Mouse (Mus musculus) limb, embryonic 13.5 days (tissue): ENCODE data around the gene Rgl1. TPM values are rescaled to one million over a fixed set of nuclear protein-coding genes. Genes with fewer than 3 reads are reported as not detected.
A peak's percentile ranks its signal among the peaks of the same experiment; 100 is the strongest.
"Not testable (repeated sequence)": the region's sequence is repeated elsewhere in the genome, so short reads cannot be mapped to it uniquely, and the experiment has no call there.

Source experiments
- ATAC-seq: fragments of 200-750 bp; cut with Nextera tagmentation; 2 replicates; pipeline ENCODE4 v1.8.0; 2017; ENCODE audit warnings: low read depth, moderate number of reproducible peaks, moderate TSS enrichment; ENCODE audit not compliant: low FRiP score
- H3K27ac ChIP-seq: fragments of 300-500 bp; sonication (generic); 2 replicates; pipeline ENCODE4 v1.5.1; 2015; ENCODE audit warnings: inconsistent platforms, mild to moderate bottlenecking, moderate library complexity
- H3K27me3 ChIP-seq: fragments of 300-500 bp; sonication (generic); 2 replicates; pipeline ENCODE4 v1.6.1; 2015; ENCODE audit warnings: mild to moderate bottlenecking, inconsistent platforms
- H3K36me3 ChIP-seq: fragments of 300-500 bp; sonication (generic); 2 replicates; pipeline ENCODE4 v1.6.1; 2015; ENCODE audit warnings: inconsistent platforms, mild to moderate bottlenecking, moderate library complexity
- H3K4me1 ChIP-seq: fragments of 300-500 bp; sonication (generic); 2 replicates; pipeline ENCODE4 v1.6.1; 2015; ENCODE audit warnings: inconsistent platforms
- H3K4me2 ChIP-seq: fragments of 300-500 bp; sonication (generic); replicated peaks from 2 replicates; pipeline ENCODE4 v1.6.1; 2015; ENCODE audit warnings: inconsistent platforms, mild to moderate bottlenecking, moderate library complexity
- H3K4me3 ChIP-seq: fragments of 300-500 bp; sonication (generic); 2 replicates; pipeline ENCODE4 v1.5.1; 2015; ENCODE audit warnings: moderate library complexity, mild to moderate bottlenecking, inconsistent platforms
- H3K9ac ChIP-seq: fragments of 300-500 bp; sonication (generic); 2 replicates; pipeline ENCODE4 v1.6.1; 2015; ENCODE audit warnings: mild to moderate bottlenecking, inconsistent platforms
- H3K9me3 ChIP-seq: fragments of 300-500 bp; sonication (generic); 2 replicates; pipeline ENCODE4 v1.6.1; 2016; ENCODE audit warnings: inconsistent platforms
- WGBS: fragments of 180-500 bp; shearing (Covaris S2); methylation state at CpG from one replicate; pipeline ENCODE4 v1.1.7; 2015; 5-methylcytosine and 5-hydroxymethylcytosine counted together
- polyA plus RNA-seq: library from polyadenylated mRNA; unstranded; fragments of >200 nt; fragmentation: Nextera tagmentation; extraction: Ambion mirVana; gene quantifications from 2 replicates; pipeline ENCODE4 v1.2.1, GENCODE M21; 2015

Rgl1 gene
- polyA plus RNA-seq, 1 experiment from 2014 or later: 41.7 TPM

- H3K9me3 ChIP-seq, H3K4me3 ChIP-seq, H3K4me2 ChIP-seq, ATAC-seq, H3K27me3 ChIP-seq, H3K9ac ChIP-seq, H3K27ac ChIP-seq, H3K4me1 ChIP-seq: not testable (repeated sequence)
- H3K36me3 ChIP-seq: peaks cover 65% of the 10 kb centered on the region
- WGBS: 86% methylated on average over 3 of the region's 3 CpGs
Measured at GRCm38 (mm10) chr1:152774601-152775000, 8.4 kb upstream of the Rgl1 start.

- no peak overlapping the region for H3K27ac ChIP-seq
- no peaks in the 10 kb centered on the region for H3K9me3 ChIP-seq
- 83% methylated on average over 9 of the region's 9 CpGs for WGBS
- 0 out of 2 replicates have a peak, but pooled peaks cover 5% of the 10 kb centered on the region for H3K4me1 ChIP-seq
- no peak overlapping the region for H3K9ac ChIP-seq
- H3K4me2 ChIP-seq: no peak overlapping the region
- no peak overlapping the region for H3K4me3 ChIP-seq
- peaks cover 62% of the 10 kb centered on the region for H3K36me3 ChIP-seq
- no peaks in the 10 kb centered on the region for H3K27me3 ChIP-seq
- ATAC-seq: no peak
Measured at GRCm38 (mm10) chr1:152771016-152771415, 4.9 kb upstream of the Rgl1 start.

GRCm38 (mm10) chr1:152767749-152768488, 1.8 kb upstream of the Rgl1 start:
- H3K36me3 ChIP-seq: peaks cover 32% of the 10 kb centered on the region
- H3K4me3 ChIP-seq: peak overlapping the region; percentile 98
- ATAC-seq: no peak
- no peak overlapping the region for H3K27ac ChIP-seq
- H3K9me3 ChIP-seq: no peaks in the 10 kb centered on the region
- H3K4me2 ChIP-seq: peak overlapping the region; percentile 97; the same call in 1 of the 2 replicates
- H3K4me1 ChIP-seq: peaks cover 19% of the 10 kb centered on the region
- 9% methylated on average over 5 of the region's 5 CpGs for WGBS
- H3K9ac ChIP-seq: no peak overlapping the region
- peaks cover 8% of the 10 kb centered on the region for H3K27me3 ChIP-seq

DNA sequence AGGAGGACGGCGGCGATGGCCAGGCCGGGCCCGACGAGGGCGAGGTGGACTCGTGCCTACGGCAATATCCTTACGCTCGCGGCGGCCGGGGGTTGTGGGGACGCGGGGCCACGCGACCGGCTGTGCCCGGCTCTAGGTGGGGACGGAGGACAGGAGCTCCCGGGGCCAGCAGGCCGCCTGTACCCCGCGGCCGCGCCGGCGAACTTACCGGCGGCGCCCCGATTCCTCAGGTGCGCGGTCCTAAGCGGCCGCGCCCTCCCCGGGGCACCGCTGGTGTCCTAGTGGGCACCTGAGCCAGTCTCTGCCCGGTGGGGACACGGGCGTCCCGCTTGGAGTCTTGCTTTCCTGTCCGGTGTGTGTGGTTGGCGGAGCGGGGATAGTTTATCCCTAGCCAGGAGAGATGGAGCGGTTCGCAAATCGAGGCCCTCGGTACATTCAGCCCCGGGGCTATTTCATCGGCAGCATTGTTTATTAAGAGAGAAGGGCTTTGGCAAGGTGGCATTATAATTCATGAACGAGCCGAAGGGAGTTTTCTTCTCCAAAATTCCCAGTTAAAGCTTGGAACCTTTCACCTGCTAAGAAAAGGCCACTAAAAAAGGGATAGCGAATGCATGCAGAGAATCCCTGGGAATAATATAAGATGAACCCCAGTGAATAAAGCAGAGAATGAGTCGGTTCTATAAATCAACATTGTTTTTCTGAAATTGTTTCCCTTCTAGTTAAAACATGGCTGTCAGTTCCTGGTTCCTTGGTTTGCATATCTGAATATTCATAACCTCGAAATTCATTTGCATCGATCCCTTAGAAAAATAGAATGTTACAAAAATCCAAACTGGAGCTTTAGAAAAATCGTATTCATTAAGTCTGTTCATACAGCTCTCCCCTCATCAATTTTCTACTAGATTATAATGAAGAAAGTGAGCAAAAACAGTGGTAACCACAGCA, 925 bp upstream of the Rgl1 start:
- peak; percentile 46; the same call in 1 of the 2 replicates for ATAC-seq
- Histone ChIP-seq H3K27me3 (peaks cover 8% of the 10 kb centered on the region), H3K4me3 (peak overlapping the region; percentile 98), H3K9ac (peak overlapping the region; percentile 95), H3K4me1 (peaks cover 19% of the 10 kb centered on the region), H3K27ac (peak overlapping the region; percentile 72; the same call in 1 of the 2 replicates), H3K36me3 (peaks cover 24% of the 10 kb centered on the region), H3K4me2 (peak overlapping the region; percentile 97), H3K9me3 (no peaks in the 10 kb centered on the region)
- 3% methylated on average over 59 of the region's 60 CpGs for WGBS

DNA sequence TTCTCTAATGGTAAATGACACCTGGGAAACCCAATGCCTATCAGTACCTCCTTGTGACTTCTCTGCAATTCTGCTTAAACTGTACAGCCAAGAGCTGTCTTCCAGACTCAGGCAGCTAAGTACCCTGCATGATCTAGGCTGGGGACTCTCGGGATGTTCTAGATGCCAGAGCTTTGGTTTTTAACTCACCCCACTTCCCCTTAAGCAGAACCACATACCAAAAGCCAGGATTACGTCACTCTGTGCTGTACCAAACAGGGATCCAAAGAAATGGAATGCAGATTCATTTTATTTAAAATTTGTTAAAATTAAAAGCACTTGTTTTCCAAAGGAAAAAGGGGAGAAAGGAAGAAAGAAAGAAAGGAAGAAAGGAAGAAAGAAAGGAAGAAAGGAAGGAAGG, 4.4 kb downstream of the Rgl1 start:
- 76% methylated on average over 2 of the region's 2 CpGs for WGBS
- H3K4me1 ChIP-seq: peaks cover 13% of the 10 kb centered on the region
- ATAC-seq: no peak

DNA sequence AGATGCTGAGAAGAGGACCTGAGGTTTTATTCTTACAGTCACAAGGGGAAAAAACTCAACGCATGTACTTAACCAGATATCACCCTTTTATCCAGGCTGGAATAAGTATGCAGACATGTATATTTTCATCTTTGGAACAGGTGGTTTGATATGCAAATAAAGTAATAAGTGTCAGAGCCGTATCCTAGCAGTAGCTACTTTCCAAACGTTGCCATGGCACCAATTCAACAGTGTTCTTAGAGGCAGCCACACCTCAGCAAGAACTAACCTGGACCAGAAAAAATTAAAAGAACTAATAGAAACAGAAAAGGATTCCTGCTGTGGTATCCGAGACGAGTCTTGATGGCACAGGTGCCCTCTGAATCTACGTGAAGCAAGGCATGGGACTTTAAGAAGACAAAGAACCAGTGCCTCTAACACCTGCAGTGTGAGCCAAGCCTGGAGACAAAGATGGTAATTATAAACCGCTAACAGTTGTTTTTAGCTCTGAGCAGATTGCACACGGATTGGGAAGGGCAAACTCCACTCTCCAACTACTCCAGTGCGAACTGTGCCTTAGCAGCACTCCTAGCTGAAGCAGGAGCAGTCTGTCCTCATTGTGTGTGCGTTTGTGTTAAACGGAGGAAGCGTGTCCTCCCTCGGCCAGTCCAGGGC, 15.7 kb downstream of the Rgl1 start, which contains the start of gene Apobec4:
TSS of gene Apobec4 (plus strand) at position 240 of the 654 bp plus-strand sequence.
- whole genome bisulfite sequencing: 73% methylated on average over 13 of the region's 13 CpGs
- no peaks in the 10 kb centered on the region for H3K36me3 ChIP-seq
- H3K27me3 ChIP-seq: no peaks in the 10 kb centered on the region
- no peak within 1 kb of the TSS for H3K4me2 ChIP-seq
- H3K4me3 ChIP-seq: no peak within 1 kb of the TSS
- no peak within 1 kb of the TSS for H3K27ac ChIP-seq
- 0 out of 2 replicates have a peak, but pooled peaks cover 3% of the 10 kb centered on the region for H3K4me1 ChIP-seq
- ATAC-seq: no peak
- H3K9me3 ChIP-seq: no peaks in the 10 kb centered on the region
- no peak within 1 kb of the TSS for H3K9ac ChIP-seq

More for the DNA sequence above, 4.4 kb downstream of the Rgl1 start:
- Histone ChIP-seq H3K4me3 (no peak overlapping the region), H3K9me3 (no peaks in the 10 kb centered on the region), H3K36me3 (no peaks in the 10 kb centered on the region), H3K4me2 (no peak overlapping the region), H3K9ac (no peak overlapping the region), H3K27ac (no peak overlapping the region), H3K27me3 (peaks cover 8% of the 10 kb centered on the region)

GRCm38 (mm10) chr1:152749276-152749675, 16.9 kb downstream of the Rgl1 start:
- Histone ChIP-seq H3K36me3 (no peaks in the 10 kb centered on the region), H3K27ac (no peak overlapping the region), H3K4me3 (no peak overlapping the region), H3K9ac (no peak overlapping the region), H3K4me1 (0 out of 2 replicates have a peak, but pooled peaks cover 3% of the 10 kb centered on the region), H3K9me3 (no peaks in the 10 kb centered on the region), H3K4me2 (no peak overlapping the region), H3K27me3 (no peaks in the 10 kb centered on the region)
- WGBS: 77% methylated on average over 9 of the region's 9 CpGs
- no peak for ATAC-seq

GRCm38 (mm10) chr1:152746426-152746825, 19.7 kb downstream of the Rgl1 start:
- Histone ChIP-seq H3K36me3 (no peaks in the 10 kb centered on the region), H3K27me3 (no peaks in the 10 kb centered on the region), H3K4me2 (no peak overlapping the region), H3K4me3 (no peak overlapping the region), H3K27ac (no peak overlapping the region), H3K9ac (no peak overlapping the region), H3K9me3 (no peaks in the 10 kb centered on the region), H3K4me1 (0 out of 2 replicates have a peak, but pooled peaks cover 3% of the 10 kb centered on the region)
- ATAC-seq: peak; percentile 19; the same call in 1 of the 2 replicates
- 7% methylated on average over 5 of the region's 5 CpGs for WGBS

GRCm38 (mm10) chr1:152743095-152743826, 22.9 kb downstream of the Rgl1 start:
- Histone ChIP-seq H3K36me3 (no peaks in the 10 kb centered on the region), H3K9me3 (no peaks in the 10 kb centered on the region), H3K4me3 (no peak overlapping the region), H3K9ac (no peak overlapping the region), H3K4me1 (peaks cover 6% of the 10 kb centered on the region; the same call in 1 of the 2 replicates), H3K27ac (no peak overlapping the region), H3K4me2 (no peak overlapping the region), H3K27me3 (no peaks in the 10 kb centered on the region)
- no peak for ATAC-seq
- WGBS: 52% methylated on average over 15 of the region's 15 CpGs

DNA sequence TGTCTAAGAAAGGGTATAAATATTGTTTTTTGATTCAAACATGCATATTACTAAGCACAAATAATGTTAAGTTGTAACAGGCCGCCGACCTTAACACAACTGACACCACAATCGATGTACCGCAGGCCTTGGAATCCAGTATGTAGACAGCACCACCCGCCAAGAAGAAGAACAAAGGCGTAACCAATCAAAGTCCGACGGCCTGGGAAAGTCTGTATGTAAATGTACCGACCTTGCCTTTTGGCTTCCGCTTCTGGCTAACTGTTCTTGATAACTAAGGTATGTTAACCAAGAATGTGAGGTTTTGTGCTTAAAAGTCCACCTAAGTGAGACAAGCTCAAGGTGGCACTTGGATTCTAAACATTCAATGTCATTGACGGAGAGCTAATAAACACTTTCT, 26.8 kb downstream of the Rgl1 start:
- WGBS: 94% methylated on average over 11 of the region's 11 CpGs
- H3K4me2 ChIP-seq: no peak overlapping the region
- no peak for ATAC-seq
- no peak overlapping the region for H3K9ac ChIP-seq
- no peaks in the 10 kb centered on the region for H3K9me3 ChIP-seq
- H3K27ac ChIP-seq: no peak overlapping the region
- no peaks in the 10 kb centered on the region for H3K36me3 ChIP-seq
- no peaks in the 10 kb centered on the region for H3K27me3 ChIP-seq
- peaks cover 9% of the 10 kb centered on the region; the same call in 1 of the 2 replicates for H3K4me1 ChIP-seq
- no peak overlapping the region for H3K4me3 ChIP-seq

DNA sequence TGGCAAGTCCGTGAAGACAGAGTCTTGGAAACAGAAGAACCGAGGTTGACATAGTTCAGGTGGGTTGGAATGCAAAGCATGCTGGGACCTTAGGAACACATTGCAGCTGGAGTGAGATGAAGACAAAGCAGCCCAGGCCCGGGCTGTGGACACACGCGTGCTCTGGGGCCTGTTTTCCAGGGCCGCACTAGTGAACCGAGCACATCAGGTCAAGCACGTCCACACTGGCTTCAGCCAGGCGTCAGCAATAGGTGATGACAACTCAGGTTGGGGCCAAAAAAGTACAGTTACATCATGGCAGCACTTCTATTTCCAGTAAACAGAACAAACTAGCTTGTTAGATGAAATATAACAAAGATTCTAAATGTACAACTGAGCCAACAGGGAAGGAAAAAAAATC, 27.4 kb downstream of the Rgl1 start:
- Histone ChIP-seq H3K27ac (no peak overlapping the region), H3K27me3 (no peaks in the 10 kb centered on the region), H3K9ac (no peak overlapping the region), H3K4me1 (peaks cover 9% of the 10 kb centered on the region; the same call in 1 of the 2 replicates), H3K4me2 (no peak overlapping the region), H3K36me3 (no peaks in the 10 kb centered on the region), H3K9me3 (no peaks in the 10 kb centered on the region), H3K4me3 (no peak overlapping the region)
- whole genome bisulfite sequencing: 83% methylated on average over 9 of the region's 9 CpGs
- ATAC-seq: no peak
